Mouse (Mus musculus) liver, adult 2 months (tissue): Measurements from ENCODE around the gene E4f1. TPM values are rescaled to one million over a fixed set of nuclear protein-coding genes. Genes with fewer than 3 reads are reported as not detected.
"Not testable (repeated sequence)": the region's sequence is repeated elsewhere in the genome, so short reads cannot be mapped to it uniquely, and the experiment has no call there.

ENCODE experiments used
- DNase-seq: peaks from one replicate; pipeline ENCODE4 v3.0.0-alpha.2; 2011; ENCODE audit warnings: low read depth, low spot score; ENCODE audit errors: extremely low read depth
- H3K27ac ChIP-seq: fragments of 200-500 bp; replicated peaks from 2 replicates; pipeline ENCODE4 v1.5.1; 2012; ENCODE audit warnings: low read depth, mild to moderate bottlenecking, control low read depth, inconsistent platforms, low read length; ENCODE audit not compliant: insufficient read depth
- H3K27me3 ChIP-seq: fragments of 200-500 bp; 2 replicates; pipeline ENCODE4 v1.6.1; 2012; ENCODE audit warnings: mild to moderate bottlenecking, moderate library complexity, low read length, inconsistent platforms; ENCODE audit not compliant: control insufficient read depth, insufficient read depth
- H3K36me3 ChIP-seq: fragments of 200-500 bp; 2 replicates; pipeline ENCODE4 v1.6.1; 2012; ENCODE audit warnings: low read length, inconsistent platforms; ENCODE audit not compliant: control insufficient read depth, insufficient read depth
- H3K4me1 ChIP-seq: fragments of 200-500 bp; 2 replicates; pipeline ENCODE4 v1.6.1; 2011; ENCODE audit warnings: low read length; ENCODE audit not compliant: control insufficient read depth, insufficient read depth
- H3K4me3 ChIP-seq: fragments of 200-500 bp; 2 replicates; pipeline ENCODE4 v1.5.1; 2011; ENCODE audit warnings: low read depth, mild to moderate bottlenecking, control low read depth, low read length, moderate library complexity; ENCODE audit not compliant: insufficient read depth
- H3K79me2 ChIP-seq: fragments of 200-500 bp; 2 replicates; pipeline ENCODE4 v1.6.1; 2012; ENCODE audit warnings: inconsistent platforms, mild to moderate bottlenecking, low read length, moderate library complexity; ENCODE audit not compliant: control insufficient read depth, insufficient read depth
- H3K9ac ChIP-seq: fragments of 200-500 bp; 2 replicates; pipeline ENCODE4 v1.6.1; 2012; ENCODE audit warnings: low read depth, mild to moderate bottlenecking, control low read depth, inconsistent platforms, low read length
- CTCF ChIP-seq: fragments of 200-500 bp; IDR thresholded peaks from 2 replicates; pipeline ENCODE4 v1.5.1; 2011; ENCODE audit warnings: low read depth, low read length, control low read depth
- POLR2A ChIP-seq: fragments of 200-500 bp; IDR thresholded peaks from 2 replicates; pipeline ENCODE4 v1.6.1; 2011; ENCODE audit warnings: low read length, control low read depth; ENCODE audit not compliant: insufficient read depth; ENCODE audit errors: extremely low read depth
- WGBS: fragments of 180-500 bp; shearing (Covaris S2); methylation state at CpG from one replicate; pipeline ENCODE4 v1.1.7; 2018; 5-methylcytosine and 5-hydroxymethylcytosine counted together
- polyA plus RNA-seq: library from polyadenylated mRNA; depleted of rRNA; stranded (reverse); fragments of >200 nt; gene quantifications from 2 replicates; pipeline ENCODE4 v1.2.3, GENCODE M21; 2012
- total RNA-seq: library from RNA; depleted of rRNA; stranded (reverse); fragments of >200 nt; gene quantifications from 2 replicates; pipeline ENCODE4 v1.2.3, GENCODE M21; 2014

The E4f1 gene
- total and polyA plus RNA-seq, 2 experiments = 6.7 to 33.3 TPM

DNA sequence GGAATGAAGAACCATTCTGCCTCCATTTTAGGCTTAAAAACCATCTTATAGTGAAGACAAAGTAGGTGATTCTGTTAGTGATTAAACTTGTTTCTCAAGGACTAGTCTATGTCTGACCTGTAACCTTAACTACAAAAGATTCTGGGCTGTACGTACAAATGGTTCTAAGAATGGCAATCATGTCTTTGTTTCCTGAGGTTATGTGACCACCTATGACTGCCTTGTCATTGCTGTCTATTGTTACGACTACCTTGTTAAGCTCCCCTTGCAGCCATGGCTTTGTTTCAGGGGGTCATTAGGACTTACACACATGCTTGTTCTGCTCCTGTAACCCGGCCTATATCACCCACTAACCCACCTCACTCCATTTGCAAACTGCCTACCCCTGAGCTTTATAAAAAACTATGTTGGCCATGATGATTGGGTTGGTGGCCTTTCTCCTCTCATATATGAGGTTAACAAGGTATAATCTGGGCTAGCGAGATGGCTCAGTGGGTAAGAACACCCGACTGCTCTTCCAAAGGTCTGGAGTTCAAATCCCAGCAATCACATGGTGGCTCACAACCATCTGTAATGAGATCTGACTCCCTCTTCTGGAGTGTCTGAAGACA is 1.4 kb downstream of the E4f1 start:
- Histone ChIP-seq H3K4me3 (no peak overlapping the region), H3K27ac (no peak overlapping the region), H3K79me2 (peaks cover 7% of the 10 kb centered on the region), H3K9ac (no peak overlapping the region), H3K27me3 (no peaks in the 10 kb centered on the region), H3K36me3 (no peaks in the 10 kb centered on the region), H3K4me1 (peaks cover 8% of the 10 kb centered on the region)
- 97% methylated on average over 5 of the region's 5 CpGs for WGBS
- TF ChIP-seq CTCF (no peak), POLR2A (no peak)
- DNase-seq = no peak

DNA sequence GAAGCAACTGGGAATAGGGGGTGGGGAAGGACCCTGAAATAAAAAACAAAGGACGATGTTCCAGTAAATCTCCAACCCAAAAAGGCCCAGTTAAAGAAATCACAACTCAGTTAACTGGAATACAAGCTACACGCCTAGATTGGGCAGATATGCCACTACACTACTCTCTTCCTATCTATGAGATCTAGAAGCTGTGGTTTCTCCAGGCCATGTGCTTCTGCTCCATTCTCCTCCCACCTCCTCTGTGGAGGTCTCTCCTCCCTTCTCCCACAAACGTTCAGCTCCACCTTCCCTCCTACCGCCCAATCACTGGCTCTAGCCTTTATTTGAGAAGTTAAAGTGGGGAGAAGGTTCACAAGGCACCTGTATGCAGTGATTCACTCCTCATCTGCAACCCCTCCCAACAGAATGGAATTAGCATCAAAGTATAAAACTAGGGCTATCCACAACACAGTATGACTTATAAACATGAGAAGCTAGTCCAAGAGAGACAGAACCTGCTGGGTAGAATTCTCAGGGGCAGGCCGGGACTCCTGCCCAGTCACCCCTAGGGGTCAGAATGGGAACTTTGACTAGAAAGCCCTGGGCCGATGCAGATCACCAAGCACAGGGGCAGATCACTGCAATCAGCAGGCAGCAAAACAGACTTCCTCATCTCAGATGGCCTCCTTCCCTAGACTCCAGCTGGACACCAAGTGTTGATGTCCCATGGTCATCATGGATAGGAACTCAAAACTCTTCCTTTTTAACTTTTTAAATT is 6.6 kb downstream of the E4f1 start:
- WGBS = 67% methylated on average over 6 of the region's 6 CpGs
- Histone ChIP-seq H3K27ac (no peak overlapping the region), H3K4me3 (no peak overlapping the region), H3K27me3 (no peaks in the 10 kb centered on the region), H3K79me2 (no peaks in the 10 kb centered on the region), H3K36me3 (no peaks in the 10 kb centered on the region), H3K9ac (no peak overlapping the region), H3K4me1 (no peaks in the 10 kb centered on the region)
- TF ChIP-seq CTCF (no peak), POLR2A (no peak)
- DNase-seq = no peak

GRCm38 (mm10) chr17:24462932-24463331 is 7.2 kb downstream of the E4f1 start:
- Histone ChIP-seq H3K27me3 (no peaks in the 10 kb centered on the region), H3K9ac (no peak overlapping the region), H3K36me3 (no peaks in the 10 kb centered on the region), H3K27ac (no peak overlapping the region), H3K4me3 (no peak overlapping the region), H3K4me1 (no peaks in the 10 kb centered on the region), H3K79me2 (no peaks in the 10 kb centered on the region)
- TF ChIP-seq POLR2A = no peak
- TF ChIP-seq CTCF = no peak
- DNase-seq = no peak
- 100% methylated on average over 1 of the region's 1 CpGs for WGBS

GRCm38 (mm10) chr17:24461580-24461979 is 8.5 kb downstream of the E4f1 start:
- H3K79me2 ChIP-seq = no peaks in the 10 kb centered on the region
- H3K36me3 ChIP-seq = no peaks in the 10 kb centered on the region
- H3K27me3 ChIP-seq = no peaks in the 10 kb centered on the region
- peak; percentile 23; the same call in 1 of the 2 replicates for TF ChIP-seq CTCF
- TF ChIP-seq POLR2A = no peak
- 80% methylated on average over 2 of the region's 2 CpGs for WGBS
- H3K4me3 ChIP-seq = no peak overlapping the region
- no peak overlapping the region for H3K27ac ChIP-seq
- no peaks in the 10 kb centered on the region for H3K4me1 ChIP-seq
- no peak overlapping the region for H3K9ac ChIP-seq
- DNase-seq = peak; percentile 45

DNA sequence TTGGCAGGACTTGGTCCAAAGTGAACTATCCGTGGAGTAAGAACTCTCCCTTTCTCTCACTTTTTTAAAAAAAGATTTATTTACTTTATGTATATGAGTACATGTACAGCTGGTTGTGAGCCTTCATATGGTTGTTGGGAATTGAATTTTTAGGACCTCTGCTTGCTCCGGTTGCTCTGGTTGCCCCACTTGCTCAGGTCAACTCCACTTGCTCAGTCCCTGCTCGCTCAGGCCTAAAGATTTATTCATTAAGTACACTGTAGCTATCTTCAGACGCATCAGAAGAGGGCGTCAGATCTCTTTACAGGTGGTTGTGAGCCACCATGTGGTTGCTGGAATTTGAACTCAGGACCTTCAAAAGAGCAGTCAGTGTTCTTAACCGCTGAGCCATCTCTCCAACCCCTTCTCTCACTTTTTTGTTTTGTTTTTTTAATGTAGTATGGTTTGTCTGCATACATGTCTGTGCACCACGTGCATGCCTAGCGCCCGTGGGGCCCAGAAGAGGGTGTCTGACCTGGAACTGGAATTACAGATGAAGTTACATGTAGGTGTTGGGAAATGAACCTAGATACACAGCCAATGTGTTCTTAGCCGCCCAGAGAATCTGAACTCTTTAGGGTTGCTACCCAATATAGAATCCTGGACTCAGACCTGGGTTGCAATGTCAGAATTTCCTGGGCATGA is 14.4 kb downstream of the E4f1 start:
- not testable (repeated sequence) for H3K4me3 ChIP-seq, H3K27me3 ChIP-seq, H3K36me3 ChIP-seq, DNase-seq, H3K79me2 ChIP-seq, H3K4me1 ChIP-seq
- peak overlapping the region; percentile 42; the same call in 1 of the 2 replicates for H3K27ac ChIP-seq
- peak overlapping the region; percentile 29; the same call in 1 of the 2 replicates for H3K9ac ChIP-seq
- 23% methylated on average over 10 of the region's 10 CpGs for WGBS
